ENCODE assay signal across 23 mouse cellular contexts in genomic region chr11:102631203-102631602, GRCm38 (mm10). TPM values are rescaled to one million over a fixed set of nuclear protein-coding genes. Genes with fewer than 3 reads are reported as not detected.
DNase-seq lines count a peak whose midpoint lies in the region; ATAC-seq and TF ChIP-seq lines count a peak whose summit lies in the region.
"Had no signal": no experiment of that assay in that cellular context is flagged by ENCODE, and none has a peak within 500 bp of the region (broad histone marks: within the 10 kb centered on the region; RNA-seq: fewer than 3 reads in every experiment).

No protein-coding gene starts in this region.

- peak overlapping the region; percentile 77 for H3K27ac ChIP-seq in hindbrain, embryonic 10.5 days
- H3K27ac ChIP-seq in hindbrain, embryonic 14.5 days = no peak overlapping the region
- peak overlapping the region; percentile 16; the same call in 1 of the 2 replicates for H3K27ac ChIP-seq in lung, embryonic 14.5 days (ENCODE audit: low read depth)
- peak overlapping the region; percentile 82 for H3K27ac ChIP-seq in embryonic facial prominence, embryonic 11.5 days (replicated peaks; ENCODE audit: low read depth, low read length)
- no peak overlapping the region for H3K27ac ChIP-seq in intestine, embryonic 16.5 days (ENCODE audit: low read length)
- H3K27ac ChIP-seq: hindbrain, embryonic 15.5 days; left cerebral cortex, adult 2 months; midbrain, embryonic 15.5 days had no signal

- no peaks in the 10 kb centered on the region for H3K36me3 ChIP-seq in hindbrain, embryonic 10.5 days
- no peaks in the 10 kb centered on the region for H3K36me3 ChIP-seq in hindbrain, embryonic 14.5 days (replicated peaks; ENCODE audit: control insufficient read depth, insufficient read depth)
- no peaks in the 10 kb centered on the region for H3K36me3 ChIP-seq in lung, embryonic 14.5 days (ENCODE audit: insufficient read depth)
- H3K36me3 ChIP-seq in embryonic facial prominence, embryonic 11.5 days (replicated peaks; ENCODE audit: control insufficient read depth, insufficient read depth, low read depth, low read length) = no peaks in the 10 kb centered on the region
- H3K36me3 ChIP-seq in intestine, embryonic 16.5 days (ENCODE audit: control insufficient read depth, insufficient read depth, low read length) = no peaks in the 10 kb centered on the region
- H3K36me3 ChIP-seq: hindbrain, embryonic 15.5 days; midbrain, embryonic 15.5 days had no signal

- H3K27me3 ChIP-seq in hindbrain, embryonic 10.5 days (ENCODE audit: insufficient read depth, poor library complexity, severe bottlenecking) = peaks cover 29% of the 10 kb centered on the region
- H3K27me3 ChIP-seq in hindbrain, embryonic 14.5 days (ENCODE audit: control insufficient read depth, insufficient read depth, low read length) = 0 out of 2 replicates have a peak, but pooled peaks cover 8% of the 10 kb centered on the region
- H3K27me3 ChIP-seq in lung, embryonic 14.5 days (ENCODE audit: insufficient read depth, low read length) = no peaks in the 10 kb centered on the region
- no peaks in the 10 kb centered on the region for H3K27me3 ChIP-seq in embryonic facial prominence, embryonic 11.5 days (ENCODE audit: control insufficient read depth, insufficient read depth, low read length)
- H3K27me3 ChIP-seq in intestine, embryonic 16.5 days (replicated peaks; ENCODE audit: control insufficient read depth, insufficient read depth, low read length) = no peaks in the 10 kb centered on the region
- H3K27me3 ChIP-seq: midbrain, embryonic 15.5 days had no signal

- ATAC-seq in hindbrain, embryonic 14.5 days (ENCODE audit: low FRiP score) = no peak
- peak; percentile 35; the same call in 1 of the 2 replicates for ATAC-seq in lung, embryonic 14.5 days (ENCODE audit: insufficient read depth)
- ATAC-seq in embryonic facial prominence, embryonic 11.5 days (replicated peaks; ENCODE audit: insufficient number of reproducible peaks, low FRiP score, low TSS enrichment, low read depth) = no peak
- peak; percentile 33; the same call in 1 of the 2 replicates for ATAC-seq in intestine, embryonic 16.5 days
- ATAC-seq: forebrain, embryonic 14.5 days; midbrain, embryonic 15.5 days had no signal

- H3K9ac ChIP-seq in hindbrain, embryonic 14.5 days = no peak overlapping the region
- no peak overlapping the region for H3K9ac ChIP-seq in lung, embryonic 14.5 days
- peak overlapping the region; percentile 36 for H3K9ac ChIP-seq in embryonic facial prominence, embryonic 11.5 days (replicated peaks; ENCODE audit: low read length)
- no peak overlapping the region for H3K9ac ChIP-seq in intestine, embryonic 16.5 days (ENCODE audit: low read depth, low read length)
- H3K9ac ChIP-seq: hindbrain, embryonic 15.5 days; midbrain, embryonic 15.5 days had no signal

- 26% methylated on average over 5 of the region's 5 CpGs for WGBS in hindbrain, embryonic 10.5 days
- WGBS in hindbrain, embryonic 14.5 days = 22% methylated on average over 5 of the region's 5 CpGs
- 19% methylated on average over 5 of the region's 5 CpGs for WGBS in lung, embryonic 14.5 days
- 12% methylated on average over 5 of the region's 5 CpGs for WGBS in embryonic facial prominence, embryonic 11.5 days
- 48% methylated on average over 5 of the region's 5 CpGs for WGBS in intestine, embryonic 16.5 days

- no peak for TF ChIP-seq CTCF in lung, embryonic 14.5 days (IDR thresholded peaks at IDR 0.05; ENCODE audit: low read depth)

- peak overlapping the region; percentile 9; the same call in 1 of the 2 replicates for H3K4me3 ChIP-seq in hindbrain, embryonic 10.5 days
- H3K4me3 ChIP-seq in hindbrain, embryonic 14.5 days (replicated peaks; ENCODE audit: low read length) = no peak overlapping the region
- H3K4me3 ChIP-seq in lung, embryonic 14.5 days (ENCODE audit: low read depth, low read length) = no peak overlapping the region
- no peak overlapping the region for H3K4me3 ChIP-seq in embryonic facial prominence, embryonic 11.5 days (ENCODE audit: low read depth, low read length)
- H3K4me3 ChIP-seq in intestine, embryonic 16.5 days (ENCODE audit: low read length) = no peak overlapping the region
- H3K4me3 ChIP-seq: hindbrain, embryonic 15.5 days; left cerebral cortex, adult 2 months; midbrain, embryonic 15.5 days had no signal

- peaks cover 64% of the 10 kb centered on the region for H3K4me1 ChIP-seq in hindbrain, embryonic 10.5 days (replicated peaks)
- H3K4me1 ChIP-seq in hindbrain, embryonic 14.5 days (replicated peaks; ENCODE audit: control insufficient read depth, insufficient read depth, low read length) = 0 out of 2 replicates have a peak, but pooled peaks cover 5% of the 10 kb centered on the region
- peaks cover 21% of the 10 kb centered on the region for H3K4me1 ChIP-seq in lung, embryonic 14.5 days (ENCODE audit: insufficient read depth)
- peaks cover 15% of the 10 kb centered on the region for H3K4me1 ChIP-seq in embryonic facial prominence, embryonic 11.5 days (ENCODE audit: control insufficient read depth, insufficient read depth, low read length)
- peaks cover 28% of the 10 kb centered on the region for H3K4me1 ChIP-seq in intestine, embryonic 16.5 days (ENCODE audit: control insufficient read depth, insufficient read depth, low read length)

- no peaks in the 10 kb centered on the region for H3K9me3 ChIP-seq in hindbrain, embryonic 10.5 days
- H3K9me3 ChIP-seq in hindbrain, embryonic 14.5 days (ENCODE audit: control insufficient read depth, low read length) = no peaks in the 10 kb centered on the region
- no peaks in the 10 kb centered on the region for H3K9me3 ChIP-seq in lung, embryonic 14.5 days (ENCODE audit: low read depth, low read length)
- no peaks in the 10 kb centered on the region for H3K9me3 ChIP-seq in embryonic facial prominence, embryonic 11.5 days (replicated peaks; ENCODE audit: control insufficient read depth, low read length)
- no peaks in the 10 kb centered on the region for H3K9me3 ChIP-seq in intestine, embryonic 16.5 days (ENCODE audit: control insufficient read depth, low read length)
- H3K9me3 ChIP-seq: hindbrain, embryonic 15.5 days; midbrain, embryonic 15.5 days had no signal

- H3K4me2 ChIP-seq in hindbrain, embryonic 14.5 days (replicated peaks) = no peak overlapping the region
- H3K4me2 ChIP-seq in lung, embryonic 14.5 days = no peak overlapping the region
- H3K4me2 ChIP-seq in embryonic facial prominence, embryonic 11.5 days (ENCODE audit: low read depth, low read length) = peak overlapping the region; percentile 2
- no peak overlapping the region for H3K4me2 ChIP-seq in intestine, embryonic 16.5 days (ENCODE audit: low read depth, low read length)
- H3K4me2 ChIP-seq: hindbrain, embryonic 15.5 days; liver, embryonic 11.5 days; midbrain, embryonic 15.5 days had no signal

- no peak for DNase-seq in hindbrain, embryonic 10.5 days (ENCODE audit: low spot score)
- no peak for DNase-seq in hindbrain, embryonic 14.5 days (ENCODE audit: low spot score)
- DNase-seq in lung, embryonic 14.5 days = peak; percentile 55
- no peak for DNase-seq in lung, adult 18-20 months
- peak; percentile 62 for DNase-seq in embryonic facial prominence, embryonic 11.5 days (ENCODE audit: low spot score)
- no peak for DNase-seq in cerebellum, postnatal 14 days
- no peak for DNase-seq in gastrocnemius, postnatal 4 days (ENCODE audit: low spot score in 2 of 2)
- DNase-seq: adrenal gland, postnatal 10 days; cerebellum, adult 11-12 months; cerebellum, postnatal 36 days; kidney, adult 2 months; lung, postnatal 10 days; right cerebral cortex, postnatal 25 days; thymus, postnatal 14 days had no signal

RNA-seq across cellular contexts. Expression of gene Fzd2, which starts 27.0 kb away (rescaled TPM):
- 31.8 and 36.9 TPM in 2 replicates for polyA plus RNA-seq in hindbrain, embryonic 10.5 days (2016; fragmentation: Nextera tagmentation; extraction: Ambion mirVana)
- 8.2 and 9.2 TPM in 2 replicates for polyA plus RNA-seq in hindbrain, embryonic 14.5 days (2014; fragmentation: Nextera tagmentation; extraction: Ambion mirVana)
- 40.0 and 42.9 TPM in 2 replicates for polyA plus RNA-seq in lung, embryonic 14.5 days (2014; fragmentation: Nextera tagmentation; extraction: Ambion mirVana)
- 53.3 and 57.0 TPM in 2 replicates for polyA plus RNA-seq in embryonic facial prominence, embryonic 11.5 days (2014; fragmentation: Nextera tagmentation; extraction: Ambion mirVana)
- polyA plus RNA-seq in intestine, embryonic 16.5 days (2015; fragmentation: Nextera tagmentation; extraction: Ambion mirVana) = 9.4 and 9.8 TPM in 2 replicates
- 10 to 100 TPM; 23.0 to 24.4 TPM for total RNA-seq in gastrocnemius, postnatal 4 days (2021)
- total RNA-seq: granulocyte monocyte progenitor cell, adult 5-6 weeks; megakaryocyte, adult 5-6 weeks had no signal

RNA-seq across cellular contexts. Expression of gene Meioc, which starts 32.3 kb away (rescaled TPM):
- 0.17 and 0.57 TPM in 2 replicates for polyA plus RNA-seq in hindbrain, embryonic 10.5 days (2016; fragmentation: Nextera tagmentation; extraction: Ambion mirVana)
- polyA plus RNA-seq in hindbrain, embryonic 14.5 days (2014; fragmentation: Nextera tagmentation; extraction: Ambion mirVana) = 0.16 TPM in 1 of 2 replicates, not detected in the other
- 0.22 and 0.64 TPM in 2 replicates for polyA plus RNA-seq in lung, embryonic 14.5 days (2014; fragmentation: Nextera tagmentation; extraction: Ambion mirVana)
- 1.0 and 1.3 TPM in 2 replicates for polyA plus RNA-seq in embryonic facial prominence, embryonic 11.5 days (2014; fragmentation: Nextera tagmentation; extraction: Ambion mirVana)
- polyA plus RNA-seq in intestine, embryonic 16.5 days (2015; fragmentation: Nextera tagmentation; extraction: Ambion mirVana) = 0.24 and 0.65 TPM in 2 replicates
- under 1 TPM; 0.10 to 0.18 TPM for total RNA-seq in gastrocnemius, postnatal 4 days (2021)
- total RNA-seq: adrenal gland, postnatal 10 days; granulocyte monocyte progenitor cell, adult 5-6 weeks; left cerebral cortex, adult 2 months; megakaryocyte, adult 5-6 weeks had no signal
- polyA plus RNA-seq: C2C12; kidney, adult 2 months; midbrain, embryonic 15.5 days had no signal

RNA-seq across cellular contexts. Expression of gene Gm11627, which starts 51.9 kb away (rescaled TPM):
- 9.0 and 9.1 TPM in 2 replicates for polyA plus RNA-seq in hindbrain, embryonic 10.5 days (2016; fragmentation: Nextera tagmentation; extraction: Ambion mirVana)
- 3.7 and 4.3 TPM in 2 replicates for polyA plus RNA-seq in hindbrain, embryonic 14.5 days (2014; fragmentation: Nextera tagmentation; extraction: Ambion mirVana)
- polyA plus RNA-seq in lung, embryonic 14.5 days (2014; fragmentation: Nextera tagmentation; extraction: Ambion mirVana) = 14.3 and 15.3 TPM in 2 replicates
- polyA plus RNA-seq in embryonic facial prominence, embryonic 11.5 days (2014; fragmentation: Nextera tagmentation; extraction: Ambion mirVana) = 10.5 and 10.6 TPM in 2 replicates
- 14.9 and 15.8 TPM in 2 replicates for polyA plus RNA-seq in intestine, embryonic 16.5 days (2015; fragmentation: Nextera tagmentation; extraction: Ambion mirVana)
- total RNA-seq in gastrocnemius, postnatal 4 days (2021) = 1 to 10 TPM; 2.1 to 2.8 TPM
- total RNA-seq: granulocyte monocyte progenitor cell, adult 5-6 weeks; megakaryocyte, adult 5-6 weeks had no signal

Comparison
In these comparisons a context has a peak if more than half of its experiments do, and no peak if none do; other contexts are left out.
1. DNase-seq: peak in lung, embryonic 14.5 days (single experiment) and embryonic facial prominence, embryonic 11.5 days (single experiment); none in hindbrain, embryonic 10.5 days (single experiment), hindbrain, embryonic 14.5 days (single experiment), lung, adult 18-20 months (0 of 2), cerebellum, postnatal 14 days (0 of 2) and gastrocnemius, postnatal 4 days (0 of 2).
2. H3K27ac ChIP-seq: peak in hindbrain, embryonic 10.5 days (single experiment), lung, embryonic 14.5 days (single experiment) and embryonic facial prominence, embryonic 11.5 days (single experiment); none in hindbrain, embryonic 14.5 days (single experiment) and intestine, embryonic 16.5 days (single experiment).
3. ATAC-seq: peak in lung, embryonic 14.5 days (single experiment) and intestine, embryonic 16.5 days (single experiment); none in hindbrain, embryonic 14.5 days (single experiment) and embryonic facial prominence, embryonic 11.5 days (single experiment).